Mouse (Mus musculus) cerebellum, adult 9-10 months (tissue): Measurements from ENCODE around the gene Zcchc3.
A peak's percentile ranks its signal among the peaks of the same experiment; 100 is the strongest.

ENCODE experiments used
- DNase-seq: peaks from one replicate; pipeline ENCODE4 v3.0.0; 2022

Zcchc3 gene

GRCm38 (mm10) chr2:152409781-152410180, 5.0 kb downstream of the Zcchc3 start:
- peak; percentile 31 for DNase-seq

DNA sequence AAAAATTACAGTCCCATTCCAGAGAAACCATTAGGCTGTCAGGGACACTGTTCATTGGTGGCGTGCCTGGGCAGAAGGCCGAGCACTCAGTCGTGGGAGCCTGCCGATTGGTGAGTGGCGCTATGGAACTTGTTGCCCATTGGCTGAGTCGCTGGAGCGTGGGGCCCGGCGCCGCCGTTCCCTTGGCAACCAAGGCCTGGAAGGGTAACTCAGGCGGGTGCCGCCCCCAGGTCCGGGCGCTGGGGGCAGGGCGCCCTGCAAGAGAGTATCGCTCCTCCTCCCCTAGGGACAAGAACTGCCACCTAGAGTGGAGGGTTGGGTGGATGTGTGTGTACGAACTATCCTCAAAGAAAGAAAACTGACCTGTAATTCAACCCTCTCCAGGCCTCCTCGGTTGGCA, 8.7 kb downstream of the Zcchc3 start:
- DNase-seq = peak; percentile 96

GRCm38 (mm10) chr2:152399122-152399542, 15.7 kb downstream of the Zcchc3 start:
- no peak for DNase-seq

GRCm38 (mm10) chr2:152398691-152399090, 16.1 kb downstream of the Zcchc3 start:
- peak; percentile 87 for DNase-seq

GRCm38 (mm10) chr2:152397680-152398435, 17.0 kb downstream of the Zcchc3 start, which contains the start of gene Sox12:
Gene Sox12, minus strand, starts transcription at chr2:152398063.
- DNase-seq = peak; percentile 93

DNA sequence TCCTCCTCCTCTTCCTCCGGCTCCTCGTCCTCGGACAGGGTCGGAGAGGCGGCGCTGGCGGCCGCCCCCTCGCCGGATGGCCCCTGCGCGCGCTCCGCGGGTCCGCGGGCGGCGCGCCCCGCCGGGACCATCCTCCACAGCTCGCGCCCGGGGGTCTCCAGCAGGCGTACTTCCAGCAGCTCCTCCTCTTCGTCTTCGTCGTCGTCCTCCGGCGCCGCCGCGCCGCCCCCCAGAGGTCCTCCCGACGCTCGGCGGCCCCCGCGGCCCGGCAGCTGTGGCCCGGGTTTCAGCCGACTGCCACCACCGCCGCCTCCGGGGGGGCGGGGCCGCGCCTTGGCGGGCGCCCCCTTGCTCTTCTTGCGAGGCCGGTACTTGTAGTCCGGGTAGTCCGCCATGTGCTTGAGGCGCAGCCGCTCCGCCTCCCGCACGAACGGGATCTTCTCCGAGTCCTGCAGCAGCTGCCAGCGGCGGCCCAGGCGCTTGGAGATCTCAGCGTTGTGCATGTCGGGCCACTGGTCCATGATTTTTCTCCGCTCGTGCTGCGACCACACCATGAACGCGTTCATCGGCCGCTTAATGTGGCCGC, 17.7 kb downstream of the Zcchc3 start:
- DNase-seq = peak; percentile 70

DNA sequence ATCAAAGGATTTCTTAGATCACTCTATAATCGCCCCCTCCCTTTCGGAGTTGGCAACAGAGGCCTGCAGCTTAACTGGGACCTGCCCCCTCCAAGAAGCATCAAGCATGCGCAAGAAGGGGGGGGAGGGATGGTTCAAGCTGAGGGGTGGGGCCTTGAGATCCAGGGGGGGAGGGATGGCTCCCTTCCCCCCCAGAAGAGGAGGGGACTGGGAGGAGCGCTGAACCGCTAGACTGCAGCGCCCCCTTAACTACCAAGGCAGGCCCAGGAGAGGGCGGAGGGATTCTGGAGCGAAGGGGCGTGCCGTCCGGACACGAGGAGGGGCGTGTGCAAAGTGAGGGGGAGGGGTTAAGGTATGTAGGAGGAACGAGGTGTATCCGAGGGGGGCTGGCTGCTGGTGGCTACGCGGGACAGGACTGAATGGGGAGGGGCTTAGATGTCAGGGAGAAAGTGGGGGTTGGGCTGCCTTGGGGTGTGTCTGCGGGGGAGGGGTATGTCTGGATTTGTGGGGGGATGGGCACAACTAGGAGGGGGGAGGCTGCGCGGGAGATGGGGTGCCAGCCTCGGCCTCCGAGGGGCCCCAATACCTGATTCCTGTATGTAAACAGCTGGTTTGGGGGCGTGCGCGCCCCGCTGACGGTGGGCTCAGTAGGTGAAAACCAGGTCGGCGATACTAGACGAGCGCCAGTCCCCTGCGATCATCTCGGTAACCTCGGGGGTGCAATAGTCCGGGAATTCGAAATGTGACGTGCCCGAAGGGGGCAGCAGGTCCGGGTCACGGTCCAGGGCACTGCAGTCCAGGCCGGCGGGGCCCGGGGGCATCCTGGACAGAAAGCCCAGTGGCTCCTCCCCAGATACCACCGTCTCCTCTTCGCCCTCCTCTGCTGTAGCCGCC, 18.5 kb downstream of the Zcchc3 start:
- DNase-seq = peak; percentile 73

- no peak for DNase-seq
Measured at GRCm38 (mm10) chr2:152395271-152395920, 19.4 kb downstream of the Zcchc3 start.

DNA sequence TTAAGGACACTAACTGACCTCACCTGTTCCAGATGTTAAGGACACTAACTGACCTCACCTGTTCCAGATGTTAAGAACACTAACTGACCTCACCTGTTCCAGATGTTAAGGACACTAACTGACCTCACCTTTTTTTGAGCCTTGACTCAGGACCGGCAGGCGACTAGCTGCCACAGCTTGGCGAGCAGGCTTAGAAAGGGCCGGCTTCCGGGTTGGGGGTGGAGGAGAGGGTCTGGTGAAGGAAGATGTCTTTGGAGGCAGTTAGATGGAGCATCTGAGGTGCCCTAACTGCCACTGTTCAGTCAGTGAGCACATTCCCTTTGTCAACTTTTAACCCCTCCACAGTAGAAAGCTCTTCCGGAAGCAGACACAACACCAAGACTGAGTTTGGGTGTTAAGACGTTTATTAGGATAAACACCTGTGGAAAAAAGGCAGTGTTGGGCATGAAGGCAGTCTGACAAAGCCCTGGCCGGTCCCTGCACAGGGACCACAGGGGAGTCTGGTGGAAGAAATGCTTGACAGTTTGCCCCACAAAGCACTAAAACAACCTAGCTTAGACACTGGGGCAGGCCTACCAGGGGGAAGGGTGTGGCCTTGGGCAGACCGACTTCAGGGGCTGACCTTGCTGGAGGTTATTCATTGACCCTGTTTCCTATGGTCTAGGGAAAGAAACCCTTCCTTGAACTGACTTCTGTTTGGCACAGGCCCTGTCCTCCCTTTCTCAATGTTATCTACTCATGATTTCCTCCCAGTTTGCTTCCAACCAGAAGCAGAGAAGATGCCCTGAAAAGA, 21.4 kb downstream of the Zcchc3 start:
- DNase-seq = no peak

DNA sequence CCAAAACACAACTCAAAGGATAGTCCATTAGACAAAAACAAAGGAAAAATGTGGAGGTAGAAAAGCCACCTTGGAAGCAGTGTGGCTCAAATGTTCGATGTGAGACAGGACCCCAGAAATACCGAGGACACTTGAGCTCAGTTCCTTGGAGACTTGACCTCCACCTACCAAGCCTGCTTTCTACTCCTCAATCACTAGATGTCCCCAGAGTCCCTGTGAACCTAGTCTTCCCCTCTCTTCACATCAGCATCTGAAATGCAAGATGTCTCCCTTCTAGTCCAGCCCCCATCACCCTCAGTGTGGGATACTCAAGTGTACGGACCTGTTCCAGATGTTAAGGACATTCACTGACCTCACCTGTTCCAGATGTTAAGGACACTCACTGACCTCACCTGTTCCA, 22.0 kb downstream of the Zcchc3 start:
- DNase-seq = peak; percentile 82

- DNase-seq = no peak
Measured at GRCm38 (mm10) chr2:152384191-152384590, 30.6 kb downstream of the Zcchc3 start.

GRCm38 (mm10) chr2:152376345-152376741, 38.5 kb downstream of the Zcchc3 start, which contains the start of gene Nrsn2:
Gene Nrsn2, minus strand, starts transcription at chr2:152376638.
- no peak for DNase-seq

DNA sequence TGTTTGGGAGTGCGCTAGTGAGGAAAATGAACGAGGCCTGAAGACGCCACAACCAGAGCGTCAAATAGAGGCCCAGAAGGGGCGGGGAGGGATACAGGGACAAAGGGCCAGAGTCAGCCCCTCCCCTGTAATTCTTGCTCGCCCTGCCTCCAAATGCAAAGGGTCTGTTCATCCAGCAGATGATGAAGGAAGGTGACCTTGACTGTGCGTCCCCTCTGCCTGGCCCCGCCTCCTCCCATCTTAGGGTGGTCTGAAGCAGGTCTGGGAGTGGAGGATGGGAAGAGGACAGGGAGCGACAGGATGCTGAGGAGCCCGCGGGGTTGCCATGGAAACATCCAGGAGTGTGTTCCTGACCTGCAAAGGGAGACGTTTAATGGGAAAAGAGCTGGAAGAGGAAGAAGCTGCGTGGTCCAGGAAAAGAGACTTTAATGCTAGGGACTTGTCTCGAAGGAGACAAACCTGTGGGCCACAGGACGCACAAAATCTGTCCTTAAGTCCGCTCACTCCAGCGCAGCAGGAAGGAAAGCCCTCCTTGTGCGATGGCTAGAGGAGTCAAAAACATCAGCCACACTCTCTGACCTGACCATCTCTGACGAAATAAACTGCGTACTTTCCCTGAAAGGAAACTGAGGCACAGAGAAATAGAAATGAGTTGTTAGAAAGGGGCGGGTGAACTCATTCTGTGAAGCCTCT, 39.0 kb downstream of the Zcchc3 start:
- no peak for DNase-seq

DNA sequence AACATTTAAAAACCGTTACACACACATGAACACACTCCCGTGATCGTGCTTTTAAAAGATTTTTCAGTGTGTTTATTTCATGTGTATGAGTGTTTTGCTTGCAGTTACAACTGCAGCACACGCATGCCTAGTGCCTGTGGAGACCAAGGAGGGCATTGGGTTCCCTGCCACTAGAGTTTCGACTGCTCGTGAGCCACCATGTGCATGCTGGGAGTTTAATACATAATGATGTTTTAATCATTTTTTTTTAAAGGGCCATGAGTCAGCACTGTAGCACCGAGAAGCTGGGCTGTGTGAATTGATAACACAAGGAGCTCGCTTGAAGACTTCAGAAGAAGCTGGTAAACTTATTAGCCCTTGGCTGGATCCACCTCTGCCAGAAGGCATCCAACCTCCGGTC, 41.3 kb downstream of the Zcchc3 start:
- no peak for DNase-seq

DNA sequence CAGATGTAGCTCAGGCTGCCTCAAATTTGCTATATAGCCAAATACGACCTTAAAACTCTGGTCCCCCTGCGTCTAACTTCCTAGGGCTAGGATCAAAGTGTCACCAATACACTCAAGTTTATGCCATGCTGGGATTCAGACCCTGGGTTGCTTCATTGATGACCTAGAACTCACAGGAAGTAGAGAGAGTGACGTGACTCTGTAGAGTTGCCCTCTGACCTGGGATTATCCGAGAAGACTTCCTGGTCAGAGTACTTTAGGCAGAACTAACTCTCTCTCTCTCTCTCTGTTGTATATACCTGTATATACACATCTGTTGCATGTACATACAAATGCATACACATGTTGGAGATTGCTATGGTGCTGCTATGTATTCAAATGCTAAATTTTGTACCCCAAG, 42.2 kb downstream of the Zcchc3 start:
- DNase-seq = no peak

DNA sequence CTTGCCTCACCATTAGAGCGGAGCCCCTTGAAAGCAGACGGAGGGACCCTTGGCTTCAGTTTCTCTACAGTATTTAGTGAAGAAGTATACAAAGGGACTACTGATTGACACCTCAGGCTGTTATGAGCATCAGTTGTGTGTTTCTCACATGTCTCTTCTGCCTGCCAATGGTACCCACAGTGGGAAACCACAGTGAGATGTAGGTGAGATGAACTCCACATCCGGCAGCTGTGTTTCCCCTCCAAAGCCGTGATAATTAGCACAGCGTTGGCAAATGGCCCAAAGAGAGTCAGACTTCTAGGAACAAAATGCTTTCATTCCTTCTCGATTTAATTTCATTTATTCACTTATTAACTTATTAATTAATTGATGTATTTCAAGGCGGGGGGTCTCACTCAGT, 42.7 kb downstream of the Zcchc3 start:
- DNase-seq = no peak

GRCm38 (mm10) chr2:152368532-152369140, 46.2 kb downstream of the Zcchc3 start:
- peak; percentile 18 for DNase-seq

DNA sequence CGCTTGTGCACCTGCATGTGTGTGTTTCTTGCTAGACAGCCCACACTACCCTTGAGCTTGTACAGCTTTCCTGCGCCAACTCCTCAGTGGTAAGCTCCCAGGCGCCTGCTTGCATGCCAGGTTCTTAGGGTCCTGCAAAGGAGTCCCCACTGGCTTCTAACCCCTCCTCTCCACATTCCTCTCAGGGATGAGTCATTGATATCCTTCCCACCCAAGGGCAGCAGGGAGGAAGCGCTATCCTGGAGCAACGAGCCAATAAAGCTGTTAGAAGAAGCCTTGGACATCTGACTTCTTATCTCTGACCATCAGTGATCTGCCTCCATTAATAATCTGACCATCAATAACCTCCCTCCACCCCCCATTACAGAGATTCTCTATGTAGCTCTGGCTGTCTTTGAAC, 46.9 kb downstream of the Zcchc3 start:
- no peak for DNase-seq

- peak; percentile 75 for DNase-seq
Measured at GRCm38 (mm10) chr2:152363245-152364147, 51.3 kb downstream of the Zcchc3 start.
